Mouse (Mus musculus) mouse trophoblast stem cell (cell line): ENCODE data around the gene Ehbp1l1.

Source experiments
- in situ Hi-C, 2 experiments: fragments of 300-500 bp; cut with MseI, MboI; formaldehyde crosslinking; loops; 2 replicates in 1 of 2; 3 replicates in 1 of 2; pipeline ENCODE4 v1.15.1; 2025

Gene Ehbp1l1

GRCm38 (mm10) chr19:5734325-5734724, 8.2 kb upstream of the Ehbp1l1 start:
- in situ Hi-C loops, result no loop called here

- in situ Hi-C loops, result no loop called here
These were observed 5.3 kb upstream of the Ehbp1l1 start for GRCm38 (mm10) chr19:5731264-5731978.

GRCm38 (mm10) chr19:5730314-5731186, 4.4 kb upstream of the Ehbp1l1 start:
- in situ Hi-C loops, result no loop called here

GRCm38 (mm10) chr19:5729444-5729815, 3.3 kb upstream of the Ehbp1l1 start, which contains the start of gene Fam89b:
Gene Fam89b (minus strand): TSS chr19:5729653.
- in situ Hi-C loops, result no loop called here

- in situ Hi-C loops, result no loop called here
These were observed 2.7 kb upstream of the Ehbp1l1 start for GRCm38 (mm10) chr19:5728631-5729443.

GRCm38 (mm10) chr19:5727701-5728100, 1.6 kb upstream of the Ehbp1l1 start:
- in situ Hi-C loops, result no loop called here

- in situ Hi-C loops, result no loop called here
These were observed 953 bp upstream of the Ehbp1l1 start for GRCm38 (mm10) chr19:5726961-5727578.

GRCm38 (mm10) chr19:5725029-5725707, 949 bp downstream of the Ehbp1l1 start:
- in situ Hi-C loops, result no loop called here

GRCm38 (mm10) chr19:5724549-5724941, 1.6 kb downstream of the Ehbp1l1 start:
- in situ Hi-C loops, result no loop called here

GRCm38 (mm10) chr19:5723934-5724548, 2.1 kb downstream of the Ehbp1l1 start:
- in situ Hi-C loops, result no loop called here

- in situ Hi-C loops, result no loop called here
These were observed 3.2 kb downstream of the Ehbp1l1 start for GRCm38 (mm10) chr19:5722848-5723425.

GRCm38 (mm10) chr19:5721233-5721632, 4.9 kb downstream of the Ehbp1l1 start:
- in situ Hi-C loops, result no loop called here

- in situ Hi-C loops, result loop anchor here in 1 of 2 experiments (10.0 kb wide), 1 partner anchor 58 kb away; the partner anchor contains the start of gene Scyl1
These were observed 9.2 kb downstream of the Ehbp1l1 start for GRCm38 (mm10) chr19:5716955-5717354.

- in situ Hi-C loops, result loop anchor here in 1 of 2 experiments (10.0 kb wide), 1 partner anchor 59 kb away; the partner anchor contains the start of gene Scyl1
These were observed 10.1 kb downstream of the Ehbp1l1 start for GRCm38 (mm10) chr19:5715793-5716688.

- in situ Hi-C loops, result loop anchor here in 1 of 2 experiments (10.0 kb wide), 1 partner anchor 61 kb away; the partner anchor contains the start of gene Scyl1
These were observed 12.4 kb downstream of the Ehbp1l1 start for GRCm38 (mm10) chr19:5713730-5714129.

- in situ Hi-C loops, result loop anchor here in 1 of 2 experiments (10.0 kb wide), 1 partner anchor 62 kb away; the partner anchor contains the start of gene Scyl1
These were observed 12.9 kb downstream of the Ehbp1l1 start for GRCm38 (mm10) chr19:5713255-5713654.

- in situ Hi-C loops, result loop anchor here in 1 of 2 experiments (10.0 kb wide), 1 partner anchor 63 kb away; the partner anchor contains the start of gene Scyl1
These were observed 14.1 kb downstream of the Ehbp1l1 start for GRCm38 (mm10) chr19:5711907-5712460.

GRCm38 (mm10) chr19:5711218-5711617, 14.9 kb downstream of the Ehbp1l1 start:
- in situ Hi-C loops, result loop anchor here in 1 of 2 experiments (10.0 kb wide), 1 partner anchor 64 kb away; the partner anchor contains the start of gene Scyl1
